Mouse (Mus musculus) forebrain, embryonic 14.5 days (tissue): ENCODE measurements around the gene Abca7. TPM values are rescaled to one million over a fixed set of nuclear protein-coding genes. Genes with fewer than 3 reads are reported as not detected.

Experiments
- ATAC-seq: fragments of 200-750 bp; cut with Nextera tagmentation; 2 replicates; pipeline ENCODE4 v1.8.0; 2017; ENCODE audit warnings: mild to moderate bottlenecking, moderate library complexity
- DNase-seq: peaks from one replicate; pipeline ENCODE4 v3.0.0-alpha.2; 2015; ENCODE audit warnings: low spot score
- H3K27ac ChIP-seq: fragments of 300-500 bp; sonication (generic); 2 replicates; pipeline ENCODE4 v1.5.1; 2014; ENCODE audit warnings: low read depth, mild to moderate bottlenecking, control low read depth, low read length, moderate library complexity
- H3K27me3 ChIP-seq: fragments of 300-500 bp; sonication (generic); replicated peaks from 2 replicates; pipeline ENCODE4 v1.6.1; 2014; ENCODE audit warnings: low read length, control low read depth, mixed read lengths; ENCODE audit not compliant: control insufficient read depth, insufficient read depth
- H3K36me3 ChIP-seq: fragments of 300-500 bp; sonication (generic); 2 replicates; pipeline ENCODE4 v1.6.1; 2014; ENCODE audit warnings: low read length, control low read depth; ENCODE audit not compliant: control insufficient read depth, insufficient read depth
- H3K4me1 ChIP-seq: fragments of 300-500 bp; sonication (generic); 2 replicates; pipeline ENCODE4 v1.6.1; 2014; ENCODE audit warnings: antibody characterized with exemption, low read length, control low read depth; ENCODE audit not compliant: control insufficient read depth, insufficient read depth
- H3K4me2 ChIP-seq: fragments of 300-500 bp; sonication (generic); 2 replicates; pipeline ENCODE4 v1.6.1; 2014; ENCODE audit warnings: mild to moderate bottlenecking, control low read depth, low read length
- H3K4me3 ChIP-seq: fragments of 300-500 bp; sonication (generic); 2 replicates; pipeline ENCODE4 v1.5.1; 2014; ENCODE audit warnings: low read depth, low read length, control low read depth
- H3K9ac ChIP-seq: fragments of 300-500 bp; sonication (generic); 2 replicates; pipeline ENCODE4 v1.6.1; 2014; ENCODE audit warnings: mild to moderate bottlenecking, low read length, control low read depth, moderate library complexity
- H3K9me3 ChIP-seq: fragments of 300-500 bp; sonication (generic); replicated peaks from 2 replicates; pipeline ENCODE4 v1.6.1; 2016; ENCODE audit warnings: low read length, control low read depth, mixed read lengths; ENCODE audit not compliant: control insufficient read depth
- WGBS: fragments of 180-500 bp; shearing (Covaris S2); extraction: QIAGEN DNeasy Blood & Tissue Kit; methylation state at CpG from one replicate; pipeline ENCODE4 v1.1.7; 2014; 5-methylcytosine and 5-hydroxymethylcytosine counted together
- polyA plus RNA-seq: library from polyadenylated mRNA; unstranded; fragments of >200 nt; fragmentation: Nextera tagmentation; extraction: Ambion mirVana; gene quantifications from 2 replicates; pipeline ENCODE4 v1.2.1, GENCODE M21; 2014

Gene Abca7
- polyA plus RNA-seq, 1 experiment from 2014 or later = 2.1 TPM

DNA sequence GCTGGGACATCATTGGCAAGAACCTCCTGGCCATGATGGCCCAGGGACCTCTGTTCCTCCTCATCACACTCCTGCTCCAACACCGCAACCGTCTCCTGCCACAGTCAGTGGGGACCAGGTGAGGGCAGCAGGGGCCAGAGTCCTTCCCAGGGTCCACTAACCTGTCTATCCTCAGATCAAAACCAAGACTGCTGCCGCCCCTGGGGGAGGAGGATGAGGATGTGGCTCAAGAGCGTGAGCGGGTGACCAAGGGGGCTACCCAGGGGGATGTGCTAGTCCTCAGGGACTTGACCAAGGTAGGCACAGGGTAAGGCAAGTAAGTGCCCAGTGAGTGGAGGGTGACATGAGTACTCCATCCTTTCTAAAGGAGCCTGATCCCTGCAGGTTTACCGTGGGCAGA, 15.4 kb downstream of the Abca7 start:
- no peak for DNase-seq
- H3K9ac ChIP-seq = no peak overlapping the region
- H3K9me3 ChIP-seq = peaks cover 8% of the 10 kb centered on the region; the same call in 1 of the 2 replicates
- H3K4me1 ChIP-seq = no peaks in the 10 kb centered on the region
- no peak overlapping the region for H3K4me2 ChIP-seq
- ATAC-seq = no peak
- H3K4me3 ChIP-seq = no peak overlapping the region
- WGBS = 86% methylated on average over 6 of the region's 6 CpGs
- no peak overlapping the region for H3K27ac ChIP-seq
- peaks cover 3% of the 10 kb centered on the region; the same call in 1 of the 2 replicates for H3K36me3 ChIP-seq
- peaks cover 28% of the 10 kb centered on the region for H3K27me3 ChIP-seq

GRCm38 (mm10) chr10:80013609-80014008, 17.3 kb downstream of the Abca7 start:
- H3K4me2 ChIP-seq = no peak overlapping the region
- 25% methylated on average over 25 of the region's 25 CpGs for WGBS
- ATAC-seq (no peak), DNase-seq (no peak)
- peaks cover 28% of the 10 kb centered on the region for H3K27me3 ChIP-seq
- no peak overlapping the region for H3K9ac ChIP-seq
- no peak overlapping the region for H3K4me3 ChIP-seq
- peaks cover 8% of the 10 kb centered on the region; the same call in 1 of the 2 replicates for H3K9me3 ChIP-seq
- no peak overlapping the region for H3K27ac ChIP-seq
- H3K4me1 ChIP-seq = no peaks in the 10 kb centered on the region
- peaks cover 3% of the 10 kb centered on the region; the same call in 1 of the 2 replicates for H3K36me3 ChIP-seq

DNA sequence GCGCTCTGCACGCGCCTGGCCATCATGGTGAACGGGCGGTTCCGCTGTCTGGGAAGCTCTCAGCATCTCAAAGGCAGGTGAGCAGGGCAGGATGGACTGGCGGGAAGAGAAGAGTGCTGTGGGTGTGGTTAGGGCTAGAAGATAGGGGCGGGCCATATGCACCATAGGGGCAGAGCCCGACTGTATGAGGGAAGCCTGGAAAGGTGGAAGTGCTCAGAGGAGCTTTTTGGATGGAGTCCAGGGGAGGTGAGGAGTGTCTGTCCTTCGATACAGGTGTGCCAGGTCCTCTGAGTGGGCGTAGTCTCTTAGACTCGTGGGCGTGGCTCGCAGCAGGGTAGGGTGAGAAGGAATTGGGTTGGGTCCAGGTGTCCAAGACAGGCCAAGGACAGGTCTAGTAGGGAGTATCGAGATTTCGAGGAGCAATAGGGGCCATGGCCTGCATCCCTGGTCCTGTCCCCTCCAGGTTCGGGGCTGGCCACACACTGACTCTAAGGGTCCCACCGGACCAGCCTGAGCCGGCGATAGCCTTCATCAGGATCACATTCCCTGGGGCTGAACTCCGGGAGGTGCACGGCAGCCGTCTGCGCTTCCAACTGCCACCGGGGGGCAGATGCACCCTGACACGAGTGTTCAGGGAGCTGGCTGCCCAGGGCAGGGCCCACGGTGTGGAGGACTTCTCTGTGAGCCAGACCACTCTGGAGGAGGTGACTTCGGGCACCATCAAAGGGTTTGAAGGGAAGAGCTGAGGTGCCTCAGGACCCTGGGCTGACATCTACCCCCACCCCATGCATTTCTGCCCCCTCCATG, 18.4 kb downstream of the Abca7 start:
- peaks cover 8% of the 10 kb centered on the region; the same call in 1 of the 2 replicates for H3K9me3 ChIP-seq
- peaks cover 3% of the 10 kb centered on the region; the same call in 1 of the 2 replicates for H3K36me3 ChIP-seq
- WGBS = 22% methylated on average over 28 of the region's 28 CpGs
- no peak overlapping the region for H3K4me3 ChIP-seq
- DNase-seq (no peak), ATAC-seq (no peak)
- peaks cover 36% of the 10 kb centered on the region for H3K27me3 ChIP-seq
- H3K27ac ChIP-seq = no peak overlapping the region
- no peaks in the 10 kb centered on the region for H3K4me1 ChIP-seq
- no peak overlapping the region for H3K9ac ChIP-seq
- no peak overlapping the region for H3K4me2 ChIP-seq

DNA sequence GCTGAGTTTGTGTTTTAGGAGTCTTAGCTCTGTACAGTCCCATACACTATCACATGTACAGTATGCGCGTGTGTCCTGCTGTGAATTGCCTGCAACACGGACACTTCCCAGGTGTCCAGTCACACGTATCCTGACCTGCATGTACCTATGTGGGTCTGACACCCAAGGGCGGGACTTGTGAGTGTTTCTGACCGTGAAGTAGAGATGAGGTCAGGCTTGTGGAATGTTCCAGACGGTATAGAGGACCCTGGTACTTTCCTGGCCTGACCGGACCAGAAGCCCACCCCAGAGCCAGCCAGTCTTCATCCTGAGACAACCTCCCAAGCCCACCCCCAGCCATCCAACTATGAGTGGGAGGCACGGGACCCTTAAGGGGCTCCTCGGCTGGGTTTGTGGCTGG, 19.3 kb downstream of the Abca7 start:
- Histone ChIP-seq H3K9ac (no peak overlapping the region), H3K4me2 (no peak overlapping the region), H3K36me3 (peaks cover 3% of the 10 kb centered on the region; the same call in 1 of the 2 replicates), H3K27me3 (peaks cover 44% of the 10 kb centered on the region), H3K27ac (no peak overlapping the region), H3K9me3 (peaks cover 6% of the 10 kb centered on the region; the same call in 1 of the 2 replicates), H3K4me1 (no peaks in the 10 kb centered on the region), H3K4me3 (no peak overlapping the region)
- no peak for DNase-seq
- 79% methylated on average over 10 of the region's 10 CpGs for WGBS
- no peak for ATAC-seq

DNA sequence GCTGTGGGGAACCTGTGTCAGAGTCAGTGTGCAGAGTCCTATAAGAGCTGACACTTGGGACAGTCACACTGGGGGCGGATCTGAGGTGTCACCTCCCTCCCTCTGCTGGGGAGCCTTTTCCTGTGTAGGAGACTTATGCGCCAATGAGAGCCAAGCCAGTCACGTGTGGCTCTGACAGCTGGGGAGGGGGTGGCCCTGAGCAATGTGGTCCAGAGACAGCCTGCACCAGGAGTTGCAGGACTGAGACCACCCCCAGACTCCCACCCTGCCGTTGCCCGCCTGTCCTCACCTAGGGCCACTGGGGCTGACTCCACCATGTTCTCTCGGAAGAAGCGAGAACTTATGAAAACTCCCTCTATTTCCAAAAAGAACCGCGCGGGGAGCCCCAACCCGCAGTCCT, 20.2 kb downstream of the Abca7 start, which contains the start of gene Arhgap45:
Gene Arhgap45, plus strand, starts transcription at position 143 of the 400 bp plus-strand sequence.
- ATAC-seq = no peak
- no peak within 1 kb of the TSS for H3K4me3 ChIP-seq

DNA sequence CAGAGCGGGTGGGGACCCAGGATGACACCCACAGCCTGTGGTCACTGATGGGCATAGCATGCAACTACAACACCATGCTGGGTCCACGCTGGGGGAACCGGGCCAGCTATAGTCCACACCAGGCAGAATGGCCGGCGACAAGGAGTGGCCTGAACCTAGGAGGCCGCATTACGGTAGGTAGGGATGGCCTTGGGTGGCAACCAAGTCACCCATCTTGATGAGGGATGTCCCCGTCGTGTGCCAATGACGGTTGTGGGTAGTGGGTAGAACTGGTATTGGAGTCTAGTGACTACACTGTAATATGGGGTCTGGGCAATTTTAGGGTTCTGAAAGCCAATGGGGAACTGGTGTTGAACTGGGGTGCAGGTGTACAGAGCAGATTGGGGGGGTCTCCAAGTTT, 20.6 kb downstream of the Abca7 start:
- ATAC-seq = no peak
- Histone ChIP-seq H3K36me3 (no peaks in the 10 kb centered on the region), H3K4me2 (no peak overlapping the region), H3K4me3 (no peak overlapping the region), H3K9me3 (no peaks in the 10 kb centered on the region), H3K4me1 (no peaks in the 10 kb centered on the region), H3K9ac (no peak overlapping the region), H3K27ac (no peak overlapping the region), H3K27me3 (peaks cover 41% of the 10 kb centered on the region)
- 85% methylated on average over 10 of the region's 10 CpGs for WGBS
- DNase-seq = no peak

More for the DNA sequence above, 20.2 kb downstream of the Abca7 start, which contains the start of gene Arhgap45:
- Histone ChIP-seq H3K27me3 (peaks cover 41% of the 10 kb centered on the region), H3K9ac (no peak within 1 kb of the TSS), H3K4me1 (no peaks in the 10 kb centered on the region), H3K27ac (no peak within 1 kb of the TSS), H3K9me3 (0 out of 2 replicates have a peak, but pooled peaks cover 2% of the 10 kb centered on the region), H3K36me3 (no peaks in the 10 kb centered on the region), H3K4me2 (no peak within 1 kb of the TSS)
- DNase-seq = no peak
- WGBS = 72% methylated on average over 11 of the region's 11 CpGs

DNA sequence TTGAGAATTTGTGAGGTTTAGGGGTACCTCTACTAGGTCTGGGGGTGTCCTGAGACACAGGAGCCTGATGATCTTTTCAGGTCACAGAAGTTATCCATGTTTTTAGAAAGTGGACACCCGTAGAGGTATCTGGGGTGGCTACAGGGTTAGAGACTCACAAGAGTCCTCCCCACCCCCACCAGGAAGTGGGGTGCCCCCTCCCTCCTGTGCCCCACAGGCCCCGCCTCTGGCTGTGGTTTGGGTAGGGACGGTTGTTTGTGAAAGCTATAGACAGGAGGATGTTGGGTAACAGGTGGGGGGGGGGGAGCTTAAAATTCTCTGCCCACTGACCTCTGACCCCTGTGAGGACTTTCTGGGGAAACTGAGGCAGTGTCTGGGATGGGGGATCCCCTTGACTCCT, 21.1 kb downstream of the Abca7 start:
- ATAC-seq (no peak), DNase-seq (no peak)
- Histone ChIP-seq H3K36me3 (no peaks in the 10 kb centered on the region), H3K27me3 (peaks cover 41% of the 10 kb centered on the region), H3K27ac (no peak overlapping the region), H3K4me3 (no peak overlapping the region), H3K4me2 (no peak overlapping the region), H3K9ac (no peak overlapping the region), H3K4me1 (no peaks in the 10 kb centered on the region), H3K9me3 (no peaks in the 10 kb centered on the region)
- WGBS = 72% methylated on average over 3 of the region's 3 CpGs

GRCm38 (mm10) chr10:80017771-80018170, 21.5 kb downstream of the Abca7 start:
- Histone ChIP-seq H3K27ac (no peak overlapping the region), H3K36me3 (no peaks in the 10 kb centered on the region), H3K9me3 (no peaks in the 10 kb centered on the region), H3K4me1 (no peaks in the 10 kb centered on the region), H3K4me2 (no peak overlapping the region), H3K27me3 (peaks cover 41% of the 10 kb centered on the region), H3K4me3 (no peak overlapping the region), H3K9ac (no peak overlapping the region)
- DNase-seq = no peak
- no peak for ATAC-seq
- WGBS = 80% methylated on average over 14 of the region's 14 CpGs

DNA sequence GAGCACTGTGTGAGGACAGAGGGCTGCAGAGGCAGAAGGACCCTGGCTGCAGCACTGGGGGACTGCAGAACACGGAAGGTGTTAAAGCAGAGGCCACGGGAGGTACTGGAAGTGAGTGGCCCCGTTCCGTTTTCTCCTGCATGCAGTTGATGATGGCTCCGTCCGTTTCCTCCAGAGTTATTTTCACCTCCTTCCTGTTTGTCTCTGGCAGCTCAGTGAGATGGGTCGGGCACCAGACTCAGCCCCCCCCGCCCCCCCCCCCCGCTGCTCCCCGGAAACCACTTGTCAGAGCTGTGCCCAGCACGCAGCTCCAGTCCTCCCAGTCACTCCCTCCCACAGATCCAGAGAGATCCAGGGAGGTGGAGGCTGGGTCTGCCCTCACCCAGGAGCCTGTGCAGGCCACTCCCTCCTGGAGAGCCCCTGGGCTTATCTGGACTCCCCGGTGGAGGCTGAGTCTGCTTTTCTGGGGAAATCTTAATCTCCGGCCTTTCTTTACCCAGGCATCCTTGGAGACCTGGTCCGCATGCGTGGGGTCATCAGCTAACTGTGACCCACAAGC, 22.5 kb downstream of the Abca7 start:
- H3K9ac ChIP-seq = no peak overlapping the region
- H3K27me3 ChIP-seq = peaks cover 31% of the 10 kb centered on the region
- H3K27ac ChIP-seq = no peak overlapping the region
- no peak overlapping the region for H3K4me2 ChIP-seq
- H3K36me3 ChIP-seq = no peaks in the 10 kb centered on the region
- DNase-seq (no peak), ATAC-seq (no peak)
- no peaks in the 10 kb centered on the region for H3K4me1 ChIP-seq
- H3K9me3 ChIP-seq = no peaks in the 10 kb centered on the region
- 11% methylated on average over 13 of the region's 15 CpGs for WGBS
- H3K4me3 ChIP-seq = no peak overlapping the region
